Mouse (Mus musculus) MEL (cell line): Measurements from ENCODE around the gene Pcnx2. TPM values are rescaled to one million over a fixed set of nuclear protein-coding genes. Genes with fewer than 3 reads are reported as not detected.

Experiments used
- DNase-seq: peaks from one replicate; pipeline ENCODE4 v3.0.0; 2011; ENCODE audit warnings: low read depth, low spot score
- H3K27ac ChIP-seq: 2 replicates; pipeline ENCODE4 v1.5.1; 2012; ENCODE audit warnings: low read depth, mild to moderate bottlenecking, control low read depth, low read length, moderate library complexity; ENCODE audit not compliant: control insufficient read depth
- H3K27me3 ChIP-seq, 2 experiments: fragments of 150-350 bp in 1 of 2; sonication (generic) in 1 of 2; 2 replicates each; pipeline ENCODE4 v1.6.1; 2012; ENCODE audit warnings: low read length in 2 of 2, mild to moderate bottlenecking in 2 of 2, improper control_type of control experiment in 1 of 2, moderate library complexity in 1 of 2; ENCODE audit not compliant: insufficient read depth in 2 of 2, control insufficient read depth in 1 of 2
- H3K36me3 ChIP-seq, 2 experiments: 2 replicates each; pipeline ENCODE4 v1.6.1; 2012 to 2014; ENCODE audit warnings: low read length in 2 of 2, improper control_type of control experiment in 1 of 2, inconsistent platforms in 1 of 2, mild to moderate bottlenecking in 1 of 2; ENCODE audit not compliant: insufficient read depth in 2 of 2, control insufficient read depth in 1 of 2
- H3K4me1 ChIP-seq, 2 experiments: fragments of 150-350 bp in 1 of 2; sonication (generic) in 1 of 2; 2 replicates each; pipeline ENCODE4 v1.6.1; 2012; ENCODE audit warnings: low read length in 2 of 2, improper control_type of control experiment in 1 of 2, mild to moderate bottlenecking in 1 of 2; ENCODE audit not compliant: insufficient read depth in 2 of 2, control insufficient read depth in 1 of 2
- H3K4me3 ChIP-seq, 2 experiments: fragments of 150-350 bp in 1 of 2; sonication (generic) in 1 of 2; 2 replicates each; pipeline ENCODE4 v1.5.1; 2012; ENCODE audit warnings: low read depth in 2 of 2, low read length in 2 of 2, mild to moderate bottlenecking in 2 of 2, moderate library complexity in 2 of 2, control low read depth in 1 of 2, improper control_type of control experiment in 1 of 2; ENCODE audit not compliant: control insufficient read depth in 1 of 2, insufficient read depth in 1 of 2
- H3K79me2 ChIP-seq: 2 replicates; pipeline ENCODE4 v1.6.1; 2012; ENCODE audit warnings: mild to moderate bottlenecking, low read length, moderate library complexity; ENCODE audit not compliant: control insufficient read depth, poor library complexity, insufficient read depth
- H3K9ac ChIP-seq: 2 replicates; pipeline ENCODE4 v1.6.1; 2012; ENCODE audit warnings: low read depth, mild to moderate bottlenecking, control low read depth, low read length, moderate library complexity; ENCODE audit not compliant: control insufficient read depth, poor library complexity, severe bottlenecking
- H3K9me3 ChIP-seq: fragments of 150-350 bp; sonication (generic); replicated peaks from 2 replicates; pipeline ENCODE4 v1.6.1; 2012; ENCODE audit warnings: mild to moderate bottlenecking, low read length, improper control_type of control experiment, moderate library complexity; ENCODE audit not compliant: insufficient read depth
- BHLHE40 ChIP-seq: IDR thresholded peaks from 2 replicates; pipeline ENCODE4 v1.6.1; 2012; ENCODE audit warnings: low read depth, mild to moderate bottlenecking, inconsistent platforms, low read length, improper control_type of control experiment, borderline replicate concordance
- CTCF ChIP-seq, 3 experiments: IDR thresholded peaks in 2 of 3; conservative IDR thresholded peaks in 1 of 3; 2 replicates each; pipeline ENCODE4 v1.5.1; 2011 to 2012; ENCODE audit warnings: low read length in 3 of 3, low read depth in 2 of 3, mild to moderate bottlenecking in 2 of 3, improper control_type of control experiment in 1 of 3, inconsistent platforms in 1 of 3, mixed read lengths in 1 of 3, moderate library complexity in 1 of 3; ENCODE audit not compliant: control insufficient read depth in 1 of 3, insufficient read depth in 1 of 3, poor library complexity in 1 of 3, severe bottlenecking in 1 of 3
- E2F4 ChIP-seq: IDR thresholded peaks from 2 replicates; pipeline ENCODE4 v1.6.1; 2011; ENCODE audit warnings: low read depth, low read length, improper control_type of control experiment, borderline replicate concordance
- GABPA ChIP-seq: IDR thresholded peaks from 2 replicates; pipeline ENCODE4 v1.6.1; 2012; ENCODE audit warnings: low read depth, mild to moderate bottlenecking, inconsistent platforms, low read length, improper control_type of control experiment, moderate library complexity
- JUND ChIP-seq: IDR thresholded peaks from 2 replicates; pipeline ENCODE4 v1.6.1; 2011; ENCODE audit warnings: low read depth, mild to moderate bottlenecking, improper control_type of control experiment, low read length
- KAT2A ChIP-seq: conservative IDR thresholded peaks from 2 replicates; pipeline ENCODE4 v1.6.1; 2012; ENCODE audit warnings: low read depth, low read length, improper control_type of control experiment, inconsistent platforms
- MAFK ChIP-seq: IDR thresholded peaks from 2 replicates; pipeline ENCODE4 v1.6.1; 2011; ENCODE audit warnings: low read depth, mild to moderate bottlenecking, low read length, improper control_type of control experiment, borderline replicate concordance
- MAX ChIP-seq: IDR thresholded peaks from 2 replicates; pipeline ENCODE4 v1.6.1; 2011; ENCODE audit warnings: low read length, improper control_type of control experiment
- MAZ ChIP-seq: IDR thresholded peaks from 2 replicates; pipeline ENCODE4 v1.6.1; 2012; ENCODE audit warnings: low read depth, mild to moderate bottlenecking, inconsistent platforms, low read length, improper control_type of control experiment
- MYB ChIP-seq: IDR thresholded peaks from 2 replicates; pipeline ENCODE4 v1.6.1; 2011; ENCODE audit warnings: mild to moderate bottlenecking, low read depth, low read length, improper control_type of control experiment
- NELFE ChIP-seq: IDR thresholded peaks from 2 replicates; pipeline ENCODE4 v1.6.1; 2011; ENCODE audit warnings: low read depth, low read length, improper control_type of control experiment
- POLR2A ChIP-seq, 2 experiments: IDR thresholded peaks; 2 replicates each; pipeline ENCODE4 v1.6.1; 2011 to 2012; ENCODE audit warnings: low read length in 2 of 2, mild to moderate bottlenecking in 2 of 2, control low read depth in 1 of 2, improper control_type of control experiment in 1 of 2, low read depth in 1 of 2, moderate library complexity in 1 of 2; ENCODE audit not compliant: control insufficient read depth in 1 of 2, insufficient read depth in 1 of 2, poor library complexity in 1 of 2
- POLR2AphosphoS5 ChIP-seq: IDR thresholded peaks from 2 replicates; pipeline ENCODE4 v1.6.1; 2012; ENCODE audit warnings: low read depth, borderline replicate concordance, mild to moderate bottlenecking, inconsistent platforms, low read length, moderate library complexity, mixed read lengths
- RAD21 ChIP-seq: IDR thresholded peaks from 2 replicates; pipeline ENCODE4 v1.6.1; 2011; ENCODE audit warnings: mild to moderate bottlenecking, low read depth, low read length, improper control_type of control experiment
- SIN3A ChIP-seq: IDR thresholded peaks from 2 replicates; pipeline ENCODE4 v1.6.1; 2012; ENCODE audit warnings: low read length, improper control_type of control experiment, inconsistent platforms
- TAL1 ChIP-seq: IDR thresholded peaks from 2 replicates; pipeline ENCODE4 v1.6.1; 2012; ENCODE audit warnings: mild to moderate bottlenecking, inconsistent platforms, low read length, moderate library complexity, mixed read lengths
- UBTF ChIP-seq: IDR thresholded peaks from 2 replicates; pipeline ENCODE4 v1.6.1; 2012; ENCODE audit warnings: low read depth, mild to moderate bottlenecking, inconsistent platforms, low read length, improper control_type of control experiment, moderate library complexity, borderline replicate concordance; ENCODE audit not compliant: insufficient read depth
- ZC3H11A ChIP-seq: IDR thresholded peaks from 2 replicates; pipeline ENCODE4 v1.6.1; 2012; ENCODE audit warnings: low read depth, mild to moderate bottlenecking, inconsistent platforms, low read length, improper control_type of control experiment
- polyA plus RNA-seq, 2 experiments: library from polyadenylated mRNA; stranded (reverse) in 1 of 2; unstranded in 1 of 2; fragments of >175 nt in 1 of 2; fragments of >200 nt in 1 of 2; gene quantifications; 2 replicates each; pipeline versions ENCODE4 v1.2.1 to v1.2.4; 2012; ENCODE audit warnings: low replicate concordance in 2 of 2, low read depth in 1 of 2; ENCODE audit not compliant: insufficient read length in 2 of 2, insufficient read depth in 1 of 2, missing spikeins in 1 of 2
- total RNA-seq: library from RNA; depleted of rRNA; stranded (reverse); fragments of 300-350 nt; gene quantifications from 2 replicates; pipeline ENCODE4 v1.2.3, GENCODE M21; 2012

The Pcnx2 gene
- total and polyA plus RNA-seq, 3 experiments: 0.04 TPM; not detected in 2

DNA sequence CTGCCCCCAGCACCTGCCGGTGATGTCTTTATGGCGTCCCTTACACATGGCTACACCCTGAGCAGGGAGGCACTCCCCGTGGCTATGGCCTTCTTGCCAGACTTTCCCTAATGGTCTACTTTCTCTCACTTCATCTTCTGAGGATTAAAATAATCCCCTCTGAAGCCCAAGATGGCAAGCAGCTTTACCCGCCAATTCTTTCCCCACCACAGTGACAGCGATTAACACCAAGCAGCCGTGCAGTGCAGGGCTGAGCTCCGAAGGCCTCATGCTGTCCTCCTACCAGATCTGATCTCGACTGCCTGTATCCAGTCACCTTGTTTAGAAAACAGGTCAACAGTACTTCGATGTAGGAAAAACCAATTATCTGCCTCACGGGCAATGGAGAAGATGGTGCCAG is 157.5 kb downstream of the Pcnx2 start:
- Histone ChIP-seq H3K4me1 (no peaks in the 10 kb centered on the region), H3K4me3 (no peak overlapping the region), H3K9ac (no peak overlapping the region), H3K9me3 (no peaks in the 10 kb centered on the region), H3K27ac (no peak overlapping the region), H3K79me2 (no peaks in the 10 kb centered on the region), H3K27me3 (no peaks in the 10 kb centered on the region), H3K36me3 (no peaks in the 10 kb centered on the region)
- TF ChIP-seq ZC3H11A: no peak
- TF ChIP-seq UBTF: no peak
- TF ChIP-seq MAZ: no peak
- no peak for TF ChIP-seq CTCF (IDR thresholded peaks at IDR 0.05 in 2 of 3, conservative IDR thresholded peaks at IDR 0.05 in 1 of 3; ENCODE audit: control insufficient read depth in 1 of 3, insufficient read depth in 1 of 3, low read depth in 2 of 3, low read length in 3 of 3, poor library complexity in 1 of 3, severe bottlenecking in 1 of 3)
- TF ChIP-seq JUND: no peak
- TF ChIP-seq MAX: no peak
- TF ChIP-seq RAD21: no peak
- TF ChIP-seq POLR2A (IDR thresholded peaks at IDR 0.05; ENCODE audit: control insufficient read depth in 1 of 2, insufficient read depth in 1 of 2, low read depth in 1 of 2, low read length in 2 of 2, poor library complexity in 1 of 2): no peak
- TF ChIP-seq BHLHE40: no peak
- TF ChIP-seq POLR2AphosphoS5: no peak
- TF ChIP-seq TAL1: no peak
- TF ChIP-seq MAFK: no peak
- TF ChIP-seq SIN3A: no peak
- TF ChIP-seq GABPA: no peak
- DNase-seq: no peak

- Histone ChIP-seq H3K27me3 (no peaks in the 10 kb centered on the region), H3K36me3 (peaks cover 0 to 2% of the 10 kb centered on the region in 2 experiments; a peak in 1 of 4 replicates), H3K27ac (no peak overlapping the region), H3K4me1 (0 out of 4 replicates have a peak, but pooled peaks cover 0 to 3% of the 10 kb centered on the region in 2 experiments), H3K4me3 (no peak overlapping the region), H3K9me3 (no peaks in the 10 kb centered on the region), H3K9ac (no peak overlapping the region), H3K79me2 (peaks cover 3% of the 10 kb centered on the region)
- TF ChIP-seq ZC3H11A: no peak
- TF ChIP-seq MAZ: no peak
- no peak for TF ChIP-seq MAFK
- no peak for TF ChIP-seq KAT2A
- TF ChIP-seq NELFE: no peak
- no peak for TF ChIP-seq E2F4
- no peak for TF ChIP-seq MAX
- no peak for TF ChIP-seq SIN3A
- TF ChIP-seq MYB: no peak
- DNase-seq: no peak
Observed at GRCm38 (mm10) chr8:125738956-125739355, 159.2 kb downstream of the Pcnx2 start.
